Mouse (Mus musculus): ENCODE data around the gene Mamdc4. TPM values are rescaled to one million over a fixed set of nuclear protein-coding genes. Genes with fewer than 3 reads are reported as not detected.

Gene Mamdc4
- polyA plus RNA-seq, 1 experiment from 2014 or later: 85.2 TPM

DNA sequence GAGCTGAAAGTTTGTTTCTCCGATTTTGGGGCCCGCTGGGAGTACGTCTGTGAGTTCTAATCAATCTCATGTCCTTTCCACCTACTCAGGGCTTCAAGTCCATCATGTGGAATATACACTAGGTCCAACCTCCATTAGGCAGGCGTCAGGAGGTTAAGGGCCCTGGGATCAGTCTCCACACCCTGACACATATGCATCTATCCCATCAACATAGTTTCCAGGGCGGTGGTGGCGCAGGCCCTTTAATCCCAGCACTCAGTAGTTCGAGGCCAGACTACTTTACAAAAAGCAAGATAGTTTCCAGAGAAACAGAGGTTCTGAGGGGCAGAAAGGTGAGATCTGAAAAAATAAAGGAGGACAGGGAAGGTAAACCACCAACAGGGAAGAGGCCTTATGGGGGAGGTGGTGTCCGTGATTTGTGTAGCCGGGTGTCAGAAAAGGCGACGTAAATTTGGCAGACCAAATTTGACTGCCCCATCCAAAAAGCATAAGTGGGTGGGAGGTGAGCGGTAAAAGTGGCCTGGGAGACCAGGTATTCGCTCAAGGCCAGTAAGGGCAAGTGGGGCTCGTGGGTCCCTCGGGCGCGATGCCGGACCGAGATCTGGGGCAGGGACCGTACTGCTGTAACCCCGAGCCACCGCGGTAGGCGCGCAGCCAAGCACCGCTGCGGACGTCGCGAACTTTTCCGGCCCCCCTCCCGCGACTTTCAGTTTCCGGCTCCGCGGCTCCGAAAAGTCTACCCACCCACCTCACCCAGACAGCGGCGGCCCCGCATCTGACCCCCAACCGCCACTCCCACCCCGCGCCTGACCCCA lies 28.4 kb downstream of the Mamdc4 start:
- 7% methylated on average over 43 of the region's 43 CpGs for WGBS

DNA sequence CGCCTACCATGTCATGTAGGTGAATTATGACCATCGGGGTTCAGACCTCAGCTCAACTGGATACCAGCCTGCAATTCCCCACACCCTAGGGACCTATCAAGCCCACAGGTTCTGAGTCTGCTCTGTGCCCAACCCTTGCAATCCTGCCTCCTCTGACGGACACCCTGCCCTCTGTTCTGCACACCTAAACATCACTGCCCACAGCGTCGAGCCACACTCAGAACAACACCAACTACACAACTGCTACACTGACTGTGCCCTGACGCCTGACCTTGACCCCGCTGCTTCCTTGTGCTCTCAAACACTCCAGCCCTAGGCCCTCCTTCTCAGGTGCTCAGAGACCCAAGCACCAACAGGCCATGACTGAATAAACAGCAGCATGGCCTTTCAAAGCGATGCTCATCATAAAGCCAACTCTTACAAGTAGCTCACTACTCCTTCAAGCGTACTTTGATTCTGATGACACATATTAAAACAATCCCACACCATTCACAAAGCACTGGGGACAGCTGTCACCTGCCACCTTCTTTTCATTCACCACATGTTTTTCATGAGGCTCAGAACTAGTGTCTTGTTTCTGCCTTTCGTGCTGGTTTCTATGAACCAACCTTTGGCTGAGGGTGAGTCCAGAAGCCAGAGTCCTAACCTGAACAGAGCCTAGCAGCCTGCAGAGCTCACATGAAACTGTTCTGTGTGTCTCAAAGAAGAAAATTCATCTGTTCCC lies 32.8 kb downstream of the Mamdc4 start:
- Histone ChIP-seq H3K27me3 (replicated peaks; ENCODE audit: control insufficient read depth, insufficient read depth, low read length) (no peaks in the 10 kb centered on the region), H3K36me3 (ENCODE audit: control insufficient read depth, insufficient read depth, low read length) (peaks cover 15% of the 10 kb centered on the region), H3K4me3 (ENCODE audit: low read depth, low read length) (no peak overlapping the region), H3K4me2 (ENCODE audit: low read length) (no peak overlapping the region), H3K27ac (ENCODE audit: low read depth) (no peak overlapping the region), H3K9me3 (ENCODE audit: control insufficient read depth, low read length) (no peaks in the 10 kb centered on the region), H3K9ac (ENCODE audit: low read length) (no peak overlapping the region), H3K4me1 (replicated peaks; ENCODE audit: control insufficient read depth, insufficient read depth, low read length) (peaks cover 7% of the 10 kb centered on the region)
- ATAC-seq (replicated peaks; ENCODE audit: low FRiP score, low TSS enrichment, low read depth): no peak
- no peak for DNase-seq (ENCODE audit: low spot score)
- 70% methylated on average over 10 of the region's 10 CpGs for WGBS

More for the DNA sequence above, 28.4 kb downstream of the Mamdc4 start:
- ATAC-seq (replicated peaks; ENCODE audit: low FRiP score, low TSS enrichment, low read depth) (peak; percentile 66), DNase-seq (ENCODE audit: low spot score) (no peak)
- no peaks in the 10 kb centered on the region for H3K36me3 ChIP-seq (ENCODE audit: control insufficient read depth, insufficient read depth, low read length)
- no peaks in the 10 kb centered on the region for H3K27me3 ChIP-seq (replicated peaks; ENCODE audit: control insufficient read depth, insufficient read depth, low read length)
- H3K4me3 ChIP-seq (ENCODE audit: low read depth, low read length): peak overlapping the region; percentile 76
- peaks cover 7% of the 10 kb centered on the region for H3K4me1 ChIP-seq (replicated peaks; ENCODE audit: control insufficient read depth, insufficient read depth, low read length)
- peak overlapping the region; percentile 67 for H3K27ac ChIP-seq (ENCODE audit: low read depth)
- H3K9ac ChIP-seq (ENCODE audit: low read length): peak overlapping the region; percentile 74
- H3K4me2 ChIP-seq (ENCODE audit: low read length): peak overlapping the region; percentile 88
- no peaks in the 10 kb centered on the region for H3K9me3 ChIP-seq (ENCODE audit: control insufficient read depth, low read length)

DNA sequence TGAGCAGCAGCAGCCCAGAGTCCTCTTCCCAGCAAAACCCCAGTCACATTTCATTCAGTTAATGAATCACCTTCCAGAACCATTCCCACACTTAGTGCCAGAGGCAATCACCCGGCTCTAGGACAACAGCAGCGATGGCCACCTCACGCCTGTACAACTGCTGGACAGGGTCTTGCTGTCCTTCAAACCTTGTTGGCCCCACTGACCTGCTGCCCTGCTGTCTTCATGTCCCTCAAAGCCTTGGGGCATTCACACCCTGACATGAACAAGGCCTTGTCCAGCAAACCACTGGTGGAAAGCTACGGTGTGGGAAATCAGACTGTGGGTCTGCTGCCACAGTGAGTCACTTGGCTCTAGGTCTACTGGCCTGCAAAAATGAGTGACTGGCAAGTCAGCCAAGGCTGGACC lies 34.1 kb downstream of the Mamdc4 start:
- no peak overlapping the region for H3K4me2 ChIP-seq (ENCODE audit: low read length)
- no peak for ATAC-seq (replicated peaks; ENCODE audit: low FRiP score, low TSS enrichment, low read depth)
- H3K27ac ChIP-seq (ENCODE audit: low read depth): no peak overlapping the region
- H3K27me3 ChIP-seq (replicated peaks; ENCODE audit: control insufficient read depth, insufficient read depth, low read length): no peaks in the 10 kb centered on the region
- H3K4me3 ChIP-seq (ENCODE audit: low read depth, low read length): no peak overlapping the region
- peaks cover under 1% of the 10 kb centered on the region for H3K4me1 ChIP-seq (replicated peaks; ENCODE audit: control insufficient read depth, insufficient read depth, low read length)
- no peaks in the 10 kb centered on the region for H3K9me3 ChIP-seq (ENCODE audit: control insufficient read depth, low read length)
- peaks cover 28% of the 10 kb centered on the region for H3K36me3 ChIP-seq (ENCODE audit: control insufficient read depth, insufficient read depth, low read length)
- no peak overlapping the region for H3K9ac ChIP-seq (ENCODE audit: low read length)
- no peak for DNase-seq (ENCODE audit: low spot score)
- WGBS: 91% methylated on average over 4 of the region's 4 CpGs

DNA sequence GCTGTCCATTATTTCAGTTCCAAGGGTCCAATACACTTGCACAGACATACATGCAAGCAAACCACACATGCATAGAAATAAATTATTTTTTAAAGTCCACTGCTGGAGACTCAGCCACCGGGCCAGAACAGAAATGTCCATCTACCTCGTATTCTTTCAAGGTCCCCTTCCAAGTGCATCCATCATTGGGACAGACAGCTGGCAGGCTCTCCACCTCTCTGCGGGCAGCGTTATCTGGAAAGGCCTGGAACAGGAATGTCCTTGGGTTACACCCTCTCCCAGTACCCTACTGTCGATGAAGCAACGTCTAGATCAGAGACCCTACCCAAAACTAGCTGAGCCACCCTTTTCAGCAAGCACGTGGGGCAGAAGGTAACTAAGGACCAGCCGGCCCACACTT lies 38.1 kb downstream of the Mamdc4 start:
- H3K4me3 ChIP-seq (ENCODE audit: low read depth, low read length): no peak overlapping the region
- 94% methylated on average over 8 of the region's 8 CpGs for WGBS
- no peak overlapping the region for H3K27ac ChIP-seq (ENCODE audit: low read depth)
- H3K9ac ChIP-seq (ENCODE audit: low read length): no peak overlapping the region
- H3K9me3 ChIP-seq (ENCODE audit: control insufficient read depth, low read length): no peaks in the 10 kb centered on the region
- no peaks in the 10 kb centered on the region for H3K4me1 ChIP-seq (replicated peaks; ENCODE audit: control insufficient read depth, insufficient read depth, low read length)
- no peak for ATAC-seq (replicated peaks; ENCODE audit: low FRiP score, low TSS enrichment, low read depth)
- H3K27me3 ChIP-seq (replicated peaks; ENCODE audit: control insufficient read depth, insufficient read depth, low read length): no peaks in the 10 kb centered on the region
- peaks cover 65% of the 10 kb centered on the region for H3K36me3 ChIP-seq (ENCODE audit: control insufficient read depth, insufficient read depth, low read length)
- DNase-seq (ENCODE audit: low spot score): no peak
- H3K4me2 ChIP-seq (ENCODE audit: low read length): no peak overlapping the region

DNA sequence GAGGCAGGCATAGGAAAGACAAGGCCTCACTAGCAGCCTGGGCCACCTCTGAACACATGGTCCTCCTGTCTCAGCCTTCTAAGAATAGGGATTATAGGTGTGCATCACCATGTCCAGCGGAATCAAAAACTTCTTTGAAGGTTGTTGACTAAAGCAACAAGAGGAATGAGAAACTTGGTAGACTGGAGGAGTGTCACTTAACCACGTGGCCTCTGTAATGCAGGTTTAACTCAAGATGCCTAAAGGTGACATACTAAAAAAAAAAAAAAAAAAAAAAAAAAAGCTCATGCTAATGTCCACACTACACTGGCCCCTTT lies 39.8 kb downstream of the Mamdc4 start:
- H3K36me3 ChIP-seq (ENCODE audit: control insufficient read depth, insufficient read depth, low read length): peaks cover 81% of the 10 kb centered on the region
- no peak overlapping the region for H3K4me2 ChIP-seq (ENCODE audit: low read length)
- ATAC-seq (replicated peaks; ENCODE audit: low FRiP score, low TSS enrichment, low read depth): no peak
- DNase-seq (ENCODE audit: low spot score): no peak
- 97% methylated on average over 2 of the region's 2 CpGs for WGBS
- no peak overlapping the region for H3K9ac ChIP-seq (ENCODE audit: low read length)
- no peak overlapping the region for H3K4me3 ChIP-seq (ENCODE audit: low read depth, low read length)
- H3K27ac ChIP-seq (ENCODE audit: low read depth): no peak overlapping the region
- H3K27me3 ChIP-seq (replicated peaks; ENCODE audit: control insufficient read depth, insufficient read depth, low read length): no peaks in the 10 kb centered on the region
- H3K4me1 ChIP-seq (replicated peaks; ENCODE audit: control insufficient read depth, insufficient read depth, low read length): no peaks in the 10 kb centered on the region
- no peaks in the 10 kb centered on the region for H3K9me3 ChIP-seq (ENCODE audit: control insufficient read depth, low read length)

DNA sequence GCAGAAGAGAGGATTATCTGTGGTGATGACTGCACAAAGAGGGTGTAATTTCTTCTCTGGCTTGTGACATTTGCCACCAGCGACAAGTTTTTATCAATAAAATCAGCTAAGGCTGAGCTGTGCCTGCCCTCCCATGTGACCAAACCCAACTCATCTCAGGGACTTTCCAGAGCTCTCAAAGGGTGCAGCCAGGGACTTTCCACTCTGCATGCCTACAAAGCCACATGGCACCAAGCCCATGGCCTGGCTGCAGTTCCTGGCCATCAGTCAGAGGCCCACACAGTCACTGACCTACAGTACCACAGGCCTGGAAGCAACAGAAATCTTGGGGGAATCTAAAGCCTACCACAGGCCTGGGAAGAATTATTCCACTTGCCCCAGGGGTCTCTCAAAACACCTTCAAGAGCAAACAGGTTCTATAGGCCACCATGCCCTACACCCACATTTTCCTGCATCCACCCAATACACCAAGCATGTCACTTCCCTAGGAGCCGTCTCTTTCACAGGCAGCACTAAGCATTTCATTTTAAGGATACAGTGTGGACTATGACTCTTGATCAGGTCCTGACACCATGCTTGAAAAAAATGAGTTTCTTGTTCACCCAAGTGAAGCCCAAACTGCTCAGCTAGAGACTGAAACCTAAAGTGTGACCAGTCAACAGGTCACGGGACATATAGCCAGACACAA lies 40.3 kb downstream of the Mamdc4 start:
- Histone ChIP-seq H3K36me3 (ENCODE audit: control insufficient read depth, insufficient read depth, low read length) (peaks cover 85% of the 10 kb centered on the region), H3K9me3 (ENCODE audit: control insufficient read depth, low read length) (no peaks in the 10 kb centered on the region), H3K9ac (ENCODE audit: low read length) (no peak overlapping the region), H3K27me3 (replicated peaks; ENCODE audit: control insufficient read depth, insufficient read depth, low read length) (no peaks in the 10 kb centered on the region), H3K27ac (ENCODE audit: low read depth) (no peak overlapping the region), H3K4me2 (ENCODE audit: low read length) (no peak overlapping the region), H3K4me1 (replicated peaks; ENCODE audit: control insufficient read depth, insufficient read depth, low read length) (no peaks in the 10 kb centered on the region), H3K4me3 (ENCODE audit: low read depth, low read length) (no peak overlapping the region)
- ATAC-seq (replicated peaks; ENCODE audit: low FRiP score, low TSS enrichment, low read depth) (no peak), DNase-seq (ENCODE audit: low spot score) (no peak)
- WGBS: 83% methylated on average over 3 of the region's 3 CpGs

DNA sequence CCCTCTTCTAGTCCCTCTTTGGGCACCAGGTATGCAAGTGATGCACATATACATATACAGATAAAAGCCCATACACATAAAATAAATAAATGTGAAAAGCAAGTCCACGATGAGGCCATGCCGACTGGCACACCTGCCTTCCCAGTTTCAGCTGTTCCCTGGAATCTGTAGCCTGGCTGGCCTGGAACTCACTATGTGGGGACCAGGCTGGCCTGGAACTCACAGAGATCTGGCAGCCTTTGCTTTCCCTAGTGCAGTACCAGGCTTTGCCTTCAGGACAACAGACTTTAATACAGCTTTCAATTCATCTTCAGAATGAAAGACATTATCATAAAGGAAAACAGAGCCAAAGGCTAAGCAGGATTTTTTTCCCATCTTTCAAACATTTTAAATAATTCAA lies 40.9 kb downstream of the Mamdc4 start:
- peaks cover 91% of the 10 kb centered on the region for H3K36me3 ChIP-seq (ENCODE audit: control insufficient read depth, insufficient read depth, low read length)
- DNase-seq (ENCODE audit: low spot score) (no peak), ATAC-seq (replicated peaks; ENCODE audit: low FRiP score, low TSS enrichment, low read depth) (no peak)
- no peak overlapping the region for H3K9ac ChIP-seq (ENCODE audit: low read length)
- no peaks in the 10 kb centered on the region for H3K4me1 ChIP-seq (replicated peaks; ENCODE audit: control insufficient read depth, insufficient read depth, low read length)
- H3K9me3 ChIP-seq (ENCODE audit: control insufficient read depth, low read length): no peaks in the 10 kb centered on the region
- H3K27ac ChIP-seq (ENCODE audit: low read depth): no peak overlapping the region
- no peaks in the 10 kb centered on the region for H3K27me3 ChIP-seq (replicated peaks; ENCODE audit: control insufficient read depth, insufficient read depth, low read length)
- WGBS: 90% methylated on average over 2 of the region's 2 CpGs
- H3K4me3 ChIP-seq (ENCODE audit: low read depth, low read length): no peak overlapping the region
- no peak overlapping the region for H3K4me2 ChIP-seq (ENCODE audit: low read length)

DNA sequence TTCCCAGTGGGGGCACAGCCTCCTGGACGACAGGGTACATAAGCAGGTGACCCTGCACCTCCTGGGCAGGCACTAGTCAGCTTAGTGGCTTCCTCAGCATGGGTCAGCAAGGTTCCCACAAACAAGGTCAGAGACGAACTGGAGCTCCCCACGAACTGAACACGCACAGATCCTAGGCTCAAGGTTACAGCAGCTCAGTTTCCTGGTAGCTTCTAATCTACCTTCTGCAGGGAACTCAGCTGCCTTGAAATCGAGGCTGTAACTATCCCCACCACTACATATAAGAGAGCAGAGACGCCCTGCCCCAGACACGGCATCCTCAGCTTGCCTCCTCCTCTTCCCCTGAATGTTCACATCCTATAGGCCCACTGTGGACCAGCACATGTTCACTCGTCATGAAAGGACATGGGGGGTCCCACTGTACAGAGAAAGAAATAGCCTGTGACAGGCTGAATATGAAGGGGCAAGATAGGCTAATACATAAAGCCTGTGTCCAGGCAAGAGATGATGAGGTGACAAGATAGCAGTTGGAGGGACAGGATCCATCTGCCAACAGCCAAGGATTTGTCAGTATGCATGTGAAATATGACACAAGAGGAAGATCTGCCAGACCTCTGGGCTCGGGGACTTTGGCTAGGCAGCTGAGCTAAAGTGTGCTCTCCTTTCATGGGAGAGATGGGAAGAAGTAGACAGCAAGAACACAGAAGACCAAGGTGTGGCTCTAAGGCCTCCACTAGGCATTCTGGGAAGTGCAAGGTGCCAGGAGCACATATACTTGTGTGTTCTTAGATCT lies 47.9 kb downstream of the Mamdc4 start:
- Histone ChIP-seq H3K4me2 (ENCODE audit: low read length) (no peak overlapping the region), H3K9ac (ENCODE audit: low read length) (no peak overlapping the region), H3K27me3 (replicated peaks; ENCODE audit: control insufficient read depth, insufficient read depth, low read length) (no peaks in the 10 kb centered on the region), H3K4me1 (replicated peaks; ENCODE audit: control insufficient read depth, insufficient read depth, low read length) (no peaks in the 10 kb centered on the region), H3K36me3 (ENCODE audit: control insufficient read depth, insufficient read depth, low read length) (peaks cover 92% of the 10 kb centered on the region), H3K9me3 (ENCODE audit: control insufficient read depth, low read length) (no peaks in the 10 kb centered on the region), H3K27ac (ENCODE audit: low read depth) (no peak overlapping the region), H3K4me3 (ENCODE audit: low read depth, low read length) (no peak overlapping the region)
- no peak for ATAC-seq (replicated peaks; ENCODE audit: low FRiP score, low TSS enrichment, low read depth)
- no peak for DNase-seq (ENCODE audit: low spot score)
- WGBS: 95% methylated on average over 9 of the region's 9 CpGs
